Mouse (Mus musculus) layer of hippocampus, adult 18-20 months (tissue): ENCODE data around the gene Apba3. TPM values are rescaled to one million over a fixed set of nuclear protein-coding genes. Genes with fewer than 3 reads are reported as not detected.

Source experiments
- DNase-seq, 2 experiments: peaks; one replicate each; pipeline ENCODE4 v3.0.0; 2022; ENCODE audit warnings: low spot score in 2 of 2
- total RNA-seq, 2 experiments: library from RNA; stranded (reverse); gene quantifications; 2 replicates each; pipeline ENCODE4 v1.2.3; 2021

Gene Apba3
- total RNA-seq, 2 experiments from 2014 or later, result 39.3 to 40.9 TPM

DNA sequence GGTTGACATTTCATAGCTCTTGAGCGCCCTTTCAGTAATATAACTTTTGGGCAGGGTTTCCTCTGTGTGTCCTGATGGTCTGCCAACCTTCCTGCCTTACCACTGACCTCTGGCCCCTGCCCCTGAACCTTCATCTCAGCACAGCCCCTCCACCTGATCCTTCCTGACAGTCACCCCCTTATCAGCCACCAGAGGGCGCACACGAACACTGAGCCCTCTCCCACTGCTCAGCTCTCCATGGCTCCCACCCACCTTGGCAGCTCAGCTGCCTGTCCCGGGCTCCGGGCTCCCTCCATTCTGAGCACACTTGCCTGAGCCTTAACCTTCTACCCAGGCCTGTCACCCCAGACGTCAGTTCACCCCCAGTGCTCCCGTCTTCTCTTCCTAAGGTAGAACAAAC lies 22.5 kb downstream of the Apba3 start:
- DNase-seq, result peak in 1 of 2 experiments; percentile 81

DNA sequence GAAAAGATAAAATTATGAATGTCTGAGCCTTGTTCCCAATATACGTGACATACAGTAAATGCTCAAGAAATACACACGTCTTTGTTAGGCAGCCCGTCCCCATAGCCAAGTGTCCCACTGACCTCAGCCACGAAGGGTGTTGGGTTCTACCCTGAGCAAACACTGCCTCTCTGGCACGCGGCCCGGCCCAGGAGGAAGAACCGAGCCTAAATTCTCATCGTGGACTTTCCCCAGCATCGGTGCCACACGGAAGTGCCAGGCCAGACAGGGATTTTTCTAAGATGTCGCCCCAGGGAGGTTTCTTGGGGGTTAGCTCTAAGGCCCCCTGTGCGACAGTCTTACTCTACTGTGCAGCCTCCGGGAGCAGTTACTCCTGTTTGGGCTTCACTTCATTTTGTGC lies 23.1 kb downstream of the Apba3 start:
- DNase-seq, result no peak

DNA sequence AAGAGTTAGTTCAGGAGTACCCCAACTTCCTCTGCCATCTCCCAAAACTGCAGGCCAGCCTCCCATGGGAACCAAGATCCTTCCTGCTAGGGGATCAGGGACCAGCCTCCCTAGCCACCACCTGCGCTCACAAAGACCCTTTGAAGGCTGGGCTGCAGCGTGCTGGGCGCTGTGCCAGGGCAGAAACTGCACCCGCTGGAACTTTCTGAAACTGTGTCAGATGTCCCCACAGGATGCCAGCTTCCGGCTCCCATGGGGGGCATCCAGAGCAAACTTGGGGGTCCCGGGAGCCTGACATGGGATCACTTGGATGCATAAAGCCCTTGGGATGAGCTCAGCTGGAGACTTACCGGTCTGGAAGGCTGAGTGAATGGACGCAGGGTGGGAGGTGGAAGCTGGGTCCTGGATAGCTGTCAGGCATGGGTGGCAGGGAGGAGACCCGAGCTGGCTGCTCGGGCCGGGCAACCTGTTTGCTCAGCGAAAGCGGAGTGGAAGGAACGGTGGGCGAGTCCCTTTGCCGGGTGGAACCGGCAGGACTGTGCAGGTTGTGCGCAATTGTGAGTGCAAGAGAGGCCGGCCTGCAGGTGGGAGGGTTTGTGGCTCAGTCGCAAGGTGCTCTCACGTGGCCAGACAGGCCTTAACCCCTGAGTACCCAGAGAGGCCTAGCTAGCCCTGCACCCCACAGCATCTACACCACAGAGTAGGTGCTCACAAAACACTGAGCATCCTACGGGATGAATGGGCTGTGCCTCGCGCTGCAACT lies 24.1 kb downstream of the Apba3 start:
- no peak for DNase-seq

DNA sequence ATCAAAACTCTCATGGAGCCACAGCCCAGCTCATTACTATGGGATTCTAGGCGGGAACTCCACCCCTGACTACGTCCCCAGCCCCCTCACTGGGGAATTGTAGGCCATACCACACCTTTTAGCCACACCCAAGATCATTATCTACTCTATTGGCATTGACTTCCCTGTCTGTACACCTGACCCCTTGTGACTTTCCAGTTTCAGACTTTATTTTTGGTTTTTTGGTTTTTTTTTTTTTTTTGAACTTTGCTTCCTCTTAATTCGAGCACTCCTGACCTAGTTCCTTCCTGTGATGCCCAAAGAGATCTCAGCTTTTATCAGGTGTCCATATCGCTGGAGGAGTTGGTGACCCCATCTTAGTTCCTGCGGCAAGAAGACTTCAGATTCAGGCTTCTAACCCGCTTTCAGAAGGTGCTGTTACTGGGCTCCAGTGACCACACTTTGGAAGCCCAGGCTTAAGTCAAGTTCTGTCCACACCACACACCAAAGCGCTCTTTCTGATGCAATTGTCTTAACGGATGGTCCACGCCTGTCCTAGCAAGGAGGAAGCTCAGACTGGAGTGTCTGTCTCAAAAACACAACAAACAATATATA lies 24.8 kb downstream of the Apba3 start, which contains the start of gene Tjp3:
Gene Tjp3 (minus strand): TSS at position 71 of the 594 bp plus-strand sequence.
- no peak for DNase-seq

DNA sequence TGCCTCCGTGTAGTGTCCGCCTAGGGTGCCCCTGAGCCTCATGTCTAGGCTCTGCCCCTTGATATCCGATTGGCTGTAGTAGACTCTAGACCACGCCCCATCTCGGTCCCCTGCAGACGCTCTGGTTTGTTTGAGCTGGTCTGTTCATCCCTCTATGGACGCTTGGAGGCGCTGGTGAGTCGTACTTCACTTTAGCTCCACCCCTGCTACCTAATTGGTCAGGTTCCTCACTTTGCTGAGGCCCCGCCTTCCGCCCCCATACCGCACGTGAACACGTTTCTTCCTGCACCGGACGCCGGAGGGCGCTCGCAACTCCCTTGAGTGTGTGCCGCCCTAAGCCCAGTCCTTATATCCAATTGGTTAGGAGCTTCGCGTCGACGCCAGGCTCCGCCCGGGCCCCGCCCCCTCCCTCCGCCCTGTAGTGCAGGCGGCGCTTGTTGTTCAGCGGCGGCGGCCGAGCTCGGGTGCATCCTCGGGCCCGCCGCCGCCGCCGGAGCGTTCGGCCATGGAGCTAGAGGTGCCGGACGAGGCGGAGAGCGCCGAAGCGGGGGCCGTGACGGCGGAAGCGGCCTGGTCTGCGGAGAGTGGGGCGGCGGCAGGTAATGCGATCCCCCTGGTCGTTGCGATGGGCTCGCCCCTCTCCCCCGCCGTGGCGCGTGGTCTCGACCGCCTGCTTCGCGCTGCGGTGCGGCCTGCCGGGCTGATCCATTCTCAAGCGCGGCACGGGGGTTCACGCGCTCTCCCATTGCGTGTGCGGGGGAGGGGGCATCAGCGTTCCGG lies 26.0 kb downstream of the Apba3 start, which contains the start of gene Pip5k1c:
Gene Pip5k1c (plus strand): TSS at position 410 of the 780 bp plus-strand sequence.
- DNase-seq, result peak; percentile 99 to 100

DNA sequence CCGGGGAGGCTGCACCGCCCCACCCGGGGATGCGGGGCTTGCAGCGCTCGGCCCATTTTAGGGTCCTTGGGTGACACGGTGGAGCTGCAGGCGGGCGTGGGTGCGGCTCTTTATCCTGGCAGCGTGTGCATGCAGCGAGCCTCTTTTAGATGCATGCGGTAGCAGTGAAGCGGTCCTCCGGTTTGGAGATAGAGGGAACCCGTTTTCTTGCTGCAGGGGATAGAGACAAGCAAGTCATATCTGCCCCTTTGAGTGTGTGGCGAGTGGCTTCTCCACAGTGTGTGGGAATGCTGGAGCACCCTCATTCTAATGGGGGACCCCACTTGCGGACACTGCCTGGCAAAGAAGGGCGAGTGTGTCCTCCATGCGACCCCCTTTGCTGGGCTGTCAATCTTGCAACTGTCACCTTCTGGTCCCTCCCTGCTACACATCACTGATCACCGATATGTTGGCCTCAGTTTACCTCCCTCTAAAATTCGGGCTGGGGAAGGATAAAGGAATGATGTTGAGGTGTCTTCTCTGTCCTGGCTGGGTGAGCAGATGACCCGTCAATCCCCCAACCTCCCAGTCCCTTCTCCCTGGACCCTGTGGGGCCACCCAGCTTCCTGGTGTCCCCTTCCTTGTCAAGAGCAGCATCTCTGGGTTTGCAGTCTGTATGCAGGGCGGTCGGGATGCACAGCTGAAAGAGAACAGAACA lies 26.7 kb downstream of the Apba3 start:
- DNase-seq, result no peak

DNA sequence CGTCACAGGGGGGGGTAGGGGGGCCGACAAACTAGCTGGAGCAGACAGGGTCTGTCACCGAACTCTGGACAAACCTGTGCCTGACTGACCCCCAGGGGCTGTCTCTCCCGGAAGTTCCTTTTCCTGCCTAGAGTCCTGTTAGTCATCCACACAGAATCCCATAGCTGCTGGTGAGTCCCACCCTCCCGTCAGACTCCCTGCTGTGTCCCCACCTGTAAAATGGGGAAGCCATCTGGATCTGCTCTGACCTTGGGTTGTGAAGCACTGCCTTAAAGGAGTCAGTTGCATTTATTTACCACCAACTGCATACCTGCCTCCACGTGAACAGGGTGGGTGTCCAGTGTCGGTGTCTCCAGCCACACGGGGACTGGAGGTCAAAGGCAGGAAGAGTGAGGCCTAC lies 27.7 kb downstream of the Apba3 start:
- no peak for DNase-seq

DNA sequence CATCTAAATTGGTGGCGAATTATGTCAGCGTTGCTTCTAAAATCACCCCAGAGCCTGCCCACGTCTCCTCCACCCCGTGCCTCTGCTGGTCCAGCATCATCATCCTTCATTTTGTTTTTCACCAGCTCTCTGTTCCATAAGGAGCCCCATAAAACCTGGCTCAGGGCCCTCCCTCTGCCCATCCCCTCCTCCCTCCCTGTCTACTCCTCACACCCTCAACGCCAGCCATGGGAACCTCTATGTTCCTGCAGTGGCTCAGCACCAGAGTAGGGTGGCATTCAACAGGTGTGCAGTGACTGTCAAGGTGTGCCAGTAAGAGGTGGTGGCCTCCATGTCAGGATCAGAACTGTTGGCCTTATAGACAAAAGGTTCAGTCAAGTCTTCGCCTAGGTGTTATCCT lies 28.4 kb downstream of the Apba3 start:
- DNase-seq, result no peak

DNA sequence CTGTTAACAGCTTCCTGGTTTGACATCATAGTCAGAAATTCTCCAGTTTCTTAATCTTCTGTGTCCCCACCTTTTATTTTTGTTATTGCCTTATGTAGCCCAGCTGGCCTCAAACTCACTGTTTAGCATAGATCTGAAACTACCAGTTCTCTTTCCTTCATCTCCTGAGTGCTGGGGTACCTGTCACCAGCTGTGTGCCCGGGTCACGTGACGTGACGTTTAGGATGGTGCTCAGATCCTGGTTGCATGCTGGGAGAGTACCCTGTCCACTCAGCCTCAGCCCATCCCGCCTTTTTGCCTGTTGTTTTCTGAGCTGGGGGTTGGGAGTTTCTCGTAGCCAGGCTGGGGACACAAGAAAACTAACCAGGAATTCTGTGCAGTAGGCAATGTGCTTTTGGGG lies 30.5 kb downstream of the Apba3 start:
- no peak for DNase-seq

DNA sequence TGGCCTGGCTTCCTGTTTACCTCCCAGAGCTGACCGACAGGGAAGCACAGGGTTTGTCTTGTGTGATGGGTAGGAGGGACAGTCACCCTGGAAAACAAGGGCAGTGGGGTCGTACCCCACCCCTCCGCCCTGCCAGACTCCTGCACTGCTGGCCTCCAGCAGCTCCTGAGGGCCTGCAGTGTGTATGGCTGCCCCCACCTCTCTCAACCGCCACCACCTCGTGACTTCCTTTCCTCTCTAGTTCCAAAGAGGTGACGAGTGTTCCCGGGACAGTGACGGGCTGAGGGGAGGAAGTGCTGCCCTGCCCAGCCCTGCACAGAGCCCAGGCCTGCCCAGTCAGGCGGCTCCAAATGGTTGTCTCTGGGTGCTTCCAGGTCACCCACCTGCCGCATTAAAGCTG lies 31.1 kb downstream of the Apba3 start:
- DNase-seq, result no peak

DNA sequence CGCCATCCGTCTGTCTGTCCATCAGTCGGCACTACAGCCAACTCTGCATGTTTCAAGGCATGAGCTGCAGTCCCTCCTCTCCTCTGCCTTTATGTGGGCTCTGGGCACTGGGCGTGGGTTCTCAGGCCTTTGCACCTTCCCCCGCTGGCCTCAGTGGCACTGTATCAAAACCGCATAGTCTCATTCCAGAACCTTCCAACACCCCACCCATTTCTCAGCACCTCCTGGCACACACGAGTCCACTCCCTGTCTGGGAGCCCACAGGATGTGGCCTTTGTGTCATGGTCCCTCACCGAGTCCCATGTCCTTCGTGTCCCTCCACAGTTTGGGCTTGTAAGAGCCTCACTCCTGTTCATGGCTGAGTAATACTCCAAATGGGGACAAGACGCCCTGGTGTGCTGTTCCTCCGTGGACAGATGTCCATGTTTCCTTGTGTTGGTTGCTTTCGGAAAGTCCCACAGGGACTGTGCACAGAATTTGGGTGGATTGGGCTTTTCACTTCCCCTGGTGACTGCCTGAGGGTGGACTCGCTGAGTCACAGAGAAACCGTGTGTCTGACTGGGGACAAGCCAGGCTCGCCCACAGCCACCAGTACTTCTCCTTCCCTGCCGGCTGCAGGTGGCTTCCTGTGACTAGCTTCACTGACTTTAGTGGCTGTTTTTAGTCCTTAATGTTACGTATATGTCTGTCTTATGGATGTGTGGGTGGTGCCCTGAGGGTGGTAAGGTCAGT lies 31.8 kb downstream of the Apba3 start:
- peak; percentile 59 to 68 for DNase-seq

DNA sequence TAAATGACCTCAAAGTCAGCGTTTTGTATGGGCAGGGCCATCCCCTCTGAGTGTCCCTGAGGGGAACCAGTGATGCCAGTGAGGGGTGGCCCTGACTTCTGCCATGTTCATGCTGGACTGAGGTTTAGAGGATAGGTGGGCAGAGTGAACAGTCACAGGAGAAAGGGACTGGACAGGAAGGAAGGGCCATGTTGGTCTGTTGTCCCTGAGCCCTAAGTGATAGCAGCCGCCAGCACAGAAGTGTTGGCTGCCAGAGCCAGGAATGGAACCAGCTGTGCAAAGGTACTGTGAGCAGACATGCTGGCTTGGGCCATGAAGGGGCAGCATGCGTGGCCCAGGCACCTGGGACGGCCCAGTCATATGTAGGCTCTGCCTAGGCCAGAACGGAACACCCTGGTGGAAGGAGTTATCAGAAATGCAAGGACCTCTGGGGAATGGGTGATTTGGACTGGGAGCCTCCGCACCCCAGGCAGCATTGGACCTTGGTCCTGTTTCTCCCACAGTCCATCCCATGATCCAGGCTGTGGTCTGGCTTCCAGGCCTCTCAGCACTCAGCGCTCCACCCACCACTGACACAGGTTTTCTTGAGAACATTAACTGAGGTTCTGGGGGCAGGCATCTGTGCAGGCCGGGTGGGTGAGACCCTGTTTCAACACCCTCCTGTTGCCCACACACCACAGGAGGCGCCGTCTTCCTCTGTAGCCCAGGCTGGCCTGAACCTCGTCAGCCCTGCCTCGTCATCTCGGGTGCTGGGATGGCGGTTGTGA lies 33.0 kb downstream of the Apba3 start:
- no peak for DNase-seq

DNA sequence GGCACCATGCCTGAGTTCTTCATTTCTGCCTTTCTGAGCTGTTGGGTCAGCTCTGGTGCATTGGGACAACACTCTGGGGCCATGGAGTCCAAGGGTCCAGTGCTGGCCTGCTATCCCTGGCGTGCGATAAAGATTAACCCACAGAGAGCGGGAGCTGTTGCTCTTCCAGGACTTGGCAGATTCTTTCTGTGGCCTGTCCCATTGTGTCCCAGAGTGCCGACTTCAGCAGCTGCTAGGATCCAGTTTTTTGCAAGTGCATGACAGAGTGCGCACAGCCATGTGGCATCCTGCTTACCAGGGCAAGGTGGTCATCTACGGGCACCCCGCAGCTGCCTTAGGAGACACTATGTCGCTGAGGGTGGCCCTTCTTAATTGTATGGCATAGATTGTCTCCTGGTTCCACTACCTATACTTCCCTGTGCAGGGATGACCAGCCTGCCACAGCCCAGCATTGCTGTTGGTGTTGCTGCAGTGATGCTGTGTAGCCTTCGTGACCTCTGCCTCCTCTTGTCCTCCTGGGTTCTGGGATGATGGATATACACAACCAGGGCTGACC lies 33.7 kb downstream of the Apba3 start:
- DNase-seq, result no peak

DNA sequence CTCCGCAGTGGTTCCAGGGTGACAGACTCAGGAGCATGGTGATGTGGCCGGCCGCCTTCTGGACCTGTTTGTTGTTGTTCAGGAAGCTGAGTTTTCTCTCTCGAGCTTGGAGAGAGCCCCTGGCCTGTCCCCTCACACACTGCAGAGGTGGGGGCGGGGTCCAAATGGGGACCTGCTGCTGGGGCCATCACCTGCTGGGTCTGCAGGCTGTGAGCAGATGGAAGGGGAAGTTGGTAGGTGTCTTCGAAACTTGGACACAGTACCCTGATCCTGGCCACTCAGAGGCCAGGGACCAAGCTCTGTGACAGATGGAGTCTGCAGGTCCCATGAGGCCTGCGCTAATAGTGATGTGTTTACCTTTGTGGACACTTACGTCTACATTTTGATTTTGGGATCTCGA lies 34.6 kb downstream of the Apba3 start:
- DNase-seq, result no peak

DNA sequence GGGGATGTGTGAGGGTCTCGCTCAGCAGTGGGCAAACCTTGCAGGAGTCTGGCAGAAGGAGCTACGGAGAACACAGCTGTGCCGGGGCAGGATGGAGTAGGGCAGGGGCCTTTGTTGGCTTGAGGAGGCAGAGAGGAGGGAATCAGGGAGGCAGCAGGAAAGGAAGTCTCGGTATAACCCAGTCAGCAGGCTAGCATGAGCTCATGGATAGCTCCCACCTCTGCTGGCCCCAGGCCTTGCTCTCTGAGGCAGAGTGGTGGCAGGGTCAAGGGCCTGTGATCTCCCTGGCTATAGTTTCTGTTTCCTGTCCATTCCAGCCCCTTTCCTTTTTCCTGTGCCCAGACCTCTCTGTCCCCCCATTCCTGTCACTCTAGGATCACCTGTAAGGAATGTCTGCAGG lies 35.5 kb downstream of the Apba3 start:
- no peak for DNase-seq

DNA sequence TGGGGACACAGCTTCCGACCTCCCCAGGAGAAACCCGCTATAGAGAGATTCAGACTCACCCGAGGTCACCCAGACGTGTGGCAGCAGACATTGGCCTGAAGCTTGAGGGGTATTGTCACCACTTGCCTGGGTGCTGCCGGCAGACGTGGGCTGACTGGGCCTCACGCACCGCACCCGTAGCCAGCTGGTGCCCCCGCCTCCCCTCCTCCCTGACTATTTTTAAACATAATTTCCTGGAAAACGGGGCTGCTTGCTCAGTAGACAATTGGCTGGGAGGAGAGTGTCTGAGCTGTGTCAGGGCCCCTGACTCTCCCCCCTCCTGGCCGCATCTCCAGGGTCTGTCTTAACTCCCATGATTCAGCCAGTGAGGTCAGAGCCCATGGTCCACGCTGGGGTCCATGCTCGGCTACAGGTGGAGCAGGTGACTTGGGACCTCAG lies 36.0 kb downstream of the Apba3 start:
- DNase-seq, result peak; percentile 72 to 74

DNA sequence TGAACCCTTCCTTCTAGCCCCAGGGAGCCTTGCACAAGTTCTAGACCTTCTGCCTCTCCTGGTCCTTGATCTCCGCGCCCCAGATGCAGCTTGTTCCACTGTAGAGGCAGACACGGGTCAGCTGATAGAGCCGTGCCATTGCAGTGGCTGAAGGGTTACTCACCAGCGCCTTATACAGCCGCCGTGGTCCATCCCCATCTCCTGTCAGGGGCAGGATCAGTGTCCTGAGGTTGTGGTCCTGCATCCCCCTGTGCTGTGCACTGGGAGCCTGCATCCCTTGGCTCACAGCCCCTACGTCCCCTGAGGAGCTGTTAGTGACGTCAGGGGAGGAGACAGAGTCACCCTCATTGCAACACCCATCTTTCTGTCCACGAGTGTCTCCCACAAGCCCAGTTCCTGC lies 36.5 kb downstream of the Apba3 start:
- DNase-seq, result no peak

DNA sequence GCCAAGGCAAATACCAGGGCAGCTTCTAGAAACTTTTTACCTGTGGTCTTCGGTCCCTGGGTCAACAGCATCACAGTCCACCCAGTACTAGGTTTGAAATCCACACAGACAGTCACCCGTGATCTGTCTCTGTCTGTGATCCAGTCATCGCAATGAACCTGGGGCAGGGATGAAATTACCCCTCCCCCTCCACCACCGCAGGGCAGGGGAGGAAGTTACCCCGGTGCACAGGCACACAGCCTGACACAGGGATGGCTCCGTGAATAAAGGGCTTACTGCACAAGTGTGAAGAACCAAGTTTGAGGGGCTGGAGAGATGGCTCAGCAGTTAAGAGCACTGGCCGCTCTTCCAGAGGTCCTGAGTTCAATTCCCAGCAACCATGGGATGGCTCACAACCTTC lies 37.0 kb downstream of the Apba3 start:
- DNase-seq, result no peak

DNA sequence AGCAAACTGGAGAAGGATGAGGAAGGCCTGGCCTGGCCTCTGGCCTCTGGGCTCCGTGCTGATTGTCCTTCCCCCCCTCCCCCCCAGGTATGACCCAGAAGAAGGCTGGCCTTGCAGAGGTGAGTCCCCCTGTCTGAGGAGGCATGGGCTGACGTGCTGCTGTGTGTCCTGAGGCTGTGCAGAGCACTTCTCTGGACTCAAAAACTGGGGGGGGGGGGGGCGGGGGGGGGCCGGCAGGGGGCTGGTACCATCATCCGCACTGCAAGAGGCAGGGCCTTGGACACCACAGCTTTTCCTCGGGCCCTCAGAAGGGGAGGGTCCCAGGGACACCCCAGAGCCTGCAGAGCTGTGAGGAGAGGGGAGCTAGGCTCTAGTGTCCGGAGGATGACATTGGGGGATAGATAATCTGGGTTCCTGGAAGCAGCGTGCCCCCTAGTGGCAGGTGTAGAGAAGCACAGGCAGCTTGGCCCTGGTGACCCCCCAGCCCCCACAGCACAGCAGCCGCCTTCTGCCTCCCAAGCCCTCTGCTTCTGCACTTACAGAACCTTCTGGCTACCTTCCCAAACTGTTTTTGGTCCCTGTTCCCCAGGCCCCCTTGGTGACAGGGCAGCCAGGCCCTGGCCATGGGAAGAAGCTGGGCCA lies 38.0 kb downstream of the Apba3 start:
- no peak for DNase-seq
